In the genomic region with DNA sequence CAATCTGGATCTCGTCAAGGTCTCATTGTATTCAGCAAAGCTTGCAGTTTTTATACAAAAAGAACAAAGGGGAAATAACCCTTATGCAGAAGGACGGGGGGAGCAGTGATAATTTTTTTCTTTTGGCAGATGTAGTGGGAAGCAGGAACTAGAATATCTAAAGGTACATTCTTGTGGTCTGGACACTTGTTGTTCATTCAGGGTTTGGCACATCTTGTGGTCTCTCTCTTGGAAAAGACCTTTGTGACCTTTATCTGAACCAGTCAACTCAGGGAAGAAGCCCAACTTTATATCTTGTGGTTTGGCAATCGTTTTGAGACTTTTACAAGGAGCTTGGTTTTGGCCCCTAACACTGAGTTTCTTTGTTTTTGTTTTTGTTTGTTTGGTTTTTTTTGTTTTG, we compare ENCODE assay signal across 18 mouse cellular contexts.
DNase-seq lines count a peak whose midpoint lies in the region; TF ChIP-seq lines count a peak whose summit lies in the region.
"Had no signal": no experiment of that assay in that cellular context is flagged by ENCODE, and none has a peak within 500 bp of the region (broad histone marks: within the 10 kb centered on the region; RNA-seq: fewer than 3 reads in every experiment).

No protein-coding gene starts in this region.

- no peak for TF ChIP-seq POLR2A in MEL (IDR thresholded peaks at IDR 0.05; ENCODE audit: control insufficient read depth in 1 of 2, insufficient read depth in 1 of 2, low read depth in 1 of 2, low read length in 2 of 2, poor library complexity in 1 of 2)

- TF ChIP-seq EP300 in MEL (IDR thresholded peaks at IDR 0.05; ENCODE audit: low read depth in 1 of 2, low read length in 2 of 2): peak; percentile 56 to 64

- no peak overlapping the region for H3K9ac ChIP-seq in MEL (ENCODE audit: control insufficient read depth, low read depth, low read length, poor library complexity, severe bottlenecking)
- H3K9ac ChIP-seq: embryonic facial prominence, embryonic 12.5 days; forebrain, embryonic 13.5 days; forebrain, embryonic 15.5 days; forebrain, postnatal 0 days had no signal

- no peaks in the 10 kb centered on the region for H3K4me1 ChIP-seq in MEL (ENCODE audit: control insufficient read depth in 1 of 2, insufficient read depth in 2 of 2, low read length in 2 of 2)
- H3K4me1 ChIP-seq: embryonic facial prominence, embryonic 10.5 days; embryonic facial prominence, embryonic 12.5 days; forebrain, embryonic 13.5 days; forebrain, embryonic 15.5 days had no signal

- TF ChIP-seq CTCF in MEL (IDR thresholded peaks at IDR 0.05 in 2 of 3, conservative IDR thresholded peaks at IDR 0.05 in 1 of 3; ENCODE audit: control insufficient read depth in 1 of 3, insufficient read depth in 1 of 3, low read depth in 2 of 3, low read length in 3 of 3, poor library complexity in 1 of 3, severe bottlenecking in 1 of 3): no peak

- no peaks in the 10 kb centered on the region for H3K9me3 ChIP-seq in MEL (replicated peaks; ENCODE audit: insufficient read depth, low read length)
- H3K9me3 ChIP-seq: embryonic facial prominence, embryonic 10.5 days; embryonic facial prominence, embryonic 12.5 days; forebrain, embryonic 13.5 days; forebrain, embryonic 15.5 days had no signal

- no peak overlapping the region for H3K27ac ChIP-seq in MEL (ENCODE audit: control insufficient read depth, low read depth, low read length)
- H3K27ac ChIP-seq: embryonic facial prominence, embryonic 10.5 days; embryonic facial prominence, embryonic 12.5 days; forebrain, embryonic 13.5 days; forebrain, embryonic 15.5 days had no signal

- no peak for TF ChIP-seq RAD21 in MEL (IDR thresholded peaks at IDR 0.05; ENCODE audit: low read depth, low read length)

- H3K36me3 ChIP-seq in MEL (ENCODE audit: control insufficient read depth in 1 of 2, insufficient read depth in 2 of 2, low read length in 2 of 2): no peaks in the 10 kb centered on the region
- H3K36me3 ChIP-seq: embryonic facial prominence, embryonic 10.5 days; embryonic facial prominence, embryonic 12.5 days; forebrain, embryonic 15.5 days had no signal

- no peaks in the 10 kb centered on the region for H3K27me3 ChIP-seq in MEL (ENCODE audit: control insufficient read depth in 1 of 2, insufficient read depth in 2 of 2, low read length in 2 of 2)
- H3K27me3 ChIP-seq: embryonic facial prominence, embryonic 12.5 days; forebrain, embryonic 13.5 days; forebrain, embryonic 15.5 days had no signal

- DNase-seq in 416B (ENCODE audit: low read depth) (peak; percentile 56), MEL (ENCODE audit: low read depth, low spot score) (peak; percentile 67)
- peak; percentile 8 for DNase-seq in Muller cell, postnatal 12 days (ENCODE audit: inconsistent ontology term)
- no peak for DNase-seq in urinary bladder, postnatal 36 days (ENCODE audit: low spot score in 2 of 2)
- DNase-seq in adrenal gland, postnatal 25 days: no peak
- DNase-seq: adrenal gland, adult 2 months; adrenal gland, postnatal 10 days; adrenal gland, postnatal 36 days; cerebellum, adult 11-12 months; cerebellum, adult 2 months; cerebellum, adult 9-10 months; cerebellum, postnatal 10 days; cerebellum, postnatal 25 days; forebrain, postnatal 0 days had no signal

- no peaks in the 10 kb centered on the region for H3K79me2 ChIP-seq in MEL (ENCODE audit: control insufficient read depth, insufficient read depth, low read length, poor library complexity)

- H3K4me3 ChIP-seq in MEL (ENCODE audit: control insufficient read depth in 1 of 2, insufficient read depth in 1 of 2, low read depth in 2 of 2, low read length in 2 of 2): no peak overlapping the region
- H3K4me3 ChIP-seq: embryonic facial prominence, embryonic 10.5 days; embryonic facial prominence, embryonic 12.5 days; forebrain, embryonic 13.5 days; forebrain, embryonic 15.5 days had no signal

TF ChIP-seq in MEL, 35 proteins besides CTCF, POLR2A, EP300 and RAD21:
- TF ChIP-seq TCF12 (IDR thresholded peaks at IDR 0.05; ENCODE audit: low read depth, low read length): peak; percentile 39; the same call in 1 of the 2 replicates
- TF ChIP-seq SMC3 (IDR thresholded peaks at IDR 0.05; ENCODE audit: low read depth, low read length): 0 out of 2 replicates have a peak, but pooled peaks have one; percentile 1
- TF ChIP-seq GATA1 (IDR thresholded peaks at IDR 0.05; ENCODE audit: low read depth, low read length): peak; percentile 32; the same call in 1 of the 2 replicates
- TF ChIP-seq KAT2A (conservative IDR thresholded peaks at IDR 0.05; ENCODE audit: low read depth, low read length): 0 out of 2 replicates have a peak, but pooled peaks have one; percentile 10
- TF ChIP-seq ETS1 (IDR thresholded peaks at IDR 0.05; ENCODE audit: low read depth, low read length): peak; percentile 43; the same call in 1 of the 2 replicates
- TF ChIP-seq POLR2AphosphoS5 (IDR thresholded peaks at IDR 0.05; ENCODE audit: borderline replicate concordance, low read depth, low read length): no peak
- no peak for TF ChIP-seq CHD1 (IDR thresholded peaks at IDR 0.05; ENCODE audit: low read depth, low read length)
- peak; percentile 67 for TF ChIP-seq ZNF384 (IDR thresholded peaks at IDR 0.05; ENCODE audit: low read depth, low read length)

Comparison
In these comparisons a context has a peak if more than half of its experiments do, and no peak if none do; other contexts are left out.
1. DNase-seq: peak in 416B (single experiment), MEL (single experiment) and Muller cell, postnatal 12 days (single experiment); none in urinary bladder, postnatal 36 days (0 of 2) and adrenal gland, postnatal 25 days (single experiment).